Mouse (Mus musculus) NIH3T3 (cell line): Measurements from ENCODE around the gene Susd5.
"Not testable (repeated sequence)": the region's sequence is repeated elsewhere in the genome, so short reads cannot be mapped to it uniquely, and the experiment has no call there.

Experiments used
- DNase-seq: peaks from one replicate; pipeline ENCODE4 v3.0.0-alpha.2; 2012; ENCODE audit warnings: low read depth

Susd5 gene

GRCm38 (mm10) chr9:114073681-114074080, 16.7 kb downstream of the Susd5 start:
- DNase-seq = no peak

GRCm38 (mm10) chr9:114086422-114086821, 29.5 kb downstream of the Susd5 start:
- DNase-seq = no peak

- no peak for DNase-seq
Observed at GRCm38 (mm10) chr9:114087106-114087815, 30.3 kb downstream of the Susd5 start.

GRCm38 (mm10) chr9:114088885-114089284, 31.9 kb downstream of the Susd5 start:
- DNase-seq = not testable (repeated sequence)

GRCm38 (mm10) chr9:114092188-114092587, 35.2 kb downstream of the Susd5 start:
- peak; percentile 14 for DNase-seq

GRCm38 (mm10) chr9:114094854-114095253, 37.9 kb downstream of the Susd5 start:
- no peak for DNase-seq

- DNase-seq = no peak
Observed at GRCm38 (mm10) chr9:114098716-114099302, 41.9 kb downstream of the Susd5 start.

GRCm38 (mm10) chr9:114110268-114110667, 53.3 kb downstream of the Susd5 start:
- DNase-seq = no peak

- no peak for DNase-seq
Observed at GRCm38 (mm10) chr9:114111161-114111560, 54.2 kb downstream of the Susd5 start.

- peak; percentile 23 for DNase-seq
Observed at GRCm38 (mm10) chr9:114112226-114112625, 55.3 kb downstream of the Susd5 start.

GRCm38 (mm10) chr9:114113911-114114623, 57.1 kb downstream of the Susd5 start:
- DNase-seq = no peak

GRCm38 (mm10) chr9:114116672-114117071, 59.7 kb downstream of the Susd5 start:
- DNase-seq = peak; percentile 81

- DNase-seq = not testable (repeated sequence)
Observed at GRCm38 (mm10) chr9:114122862-114123261, 65.9 kb downstream of the Susd5 start.

- not testable (repeated sequence) for DNase-seq
Observed at GRCm38 (mm10) chr9:114129273-114129835, 72.4 kb downstream of the Susd5 start.
